Mouse (Mus musculus) cerebellum, adult 2 months (tissue): ENCODE results near the gene Anp32a.

Source experiments
- CTCF ChIP-seq: fragments of 200-500 bp; IDR thresholded peaks from 2 replicates; pipeline ENCODE4 v1.5.1; 2011; ENCODE audit warnings: low read depth, mild to moderate bottlenecking, control low read depth, low read length, moderate library complexity, borderline replicate concordance; ENCODE audit not compliant: insufficient read depth
- POLR2A ChIP-seq: fragments of 200-500 bp; IDR thresholded peaks from 2 replicates; pipeline ENCODE4 v1.6.1; 2011; ENCODE audit warnings: low read length, control low read depth, borderline replicate concordance; ENCODE audit not compliant: insufficient read depth

DNA sequence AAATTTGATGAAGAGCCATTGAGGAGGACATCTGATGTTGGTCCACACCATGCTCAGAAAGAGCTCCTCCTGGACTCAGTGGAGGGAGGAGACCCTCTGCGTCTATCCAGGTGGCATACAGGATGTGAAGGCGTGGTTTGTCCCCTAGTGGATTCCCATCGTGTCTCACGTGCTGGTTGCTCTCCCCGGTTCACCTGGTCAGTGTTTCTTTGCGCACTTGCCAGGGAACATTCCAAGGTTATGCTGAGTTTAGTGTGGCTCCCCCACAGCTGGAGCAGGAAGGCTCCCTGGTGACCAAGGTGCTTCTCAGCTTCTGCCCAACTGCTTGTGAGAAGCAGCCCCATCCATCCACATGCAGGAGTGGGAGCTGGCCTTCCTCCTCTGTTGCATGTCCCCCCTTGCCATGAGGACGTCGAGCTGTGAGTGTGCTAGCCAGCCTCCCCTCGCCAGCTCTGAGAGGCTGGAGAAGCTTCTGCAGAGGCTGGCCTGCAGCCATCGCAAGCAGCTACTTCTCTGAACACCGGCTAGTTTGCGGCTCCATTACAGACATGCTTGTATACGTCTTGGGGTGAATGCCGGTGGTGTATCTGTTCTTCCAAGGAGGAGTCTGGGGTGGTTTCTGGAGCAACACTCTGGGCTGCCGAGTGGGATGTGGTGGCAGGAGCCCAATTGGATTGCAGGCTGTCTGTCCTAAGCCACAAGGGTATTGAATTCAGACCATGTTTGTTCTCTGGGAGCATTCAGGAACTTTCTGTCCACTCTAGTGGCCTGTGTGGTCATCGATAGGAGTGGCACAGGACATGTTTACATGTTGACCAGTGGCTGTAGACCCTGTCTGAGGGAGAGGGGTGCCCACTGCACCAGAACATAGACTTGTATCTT lies 14.0 kb downstream of the Anp32a start:
- no peak for TF ChIP-seq CTCF
- TF ChIP-seq POLR2A: no peak
